Mouse (Mus musculus) forebrain, postnatal 0 days (tissue): ENCODE data around the gene Trp53i11. TPM values are rescaled to one million over a fixed set of nuclear protein-coding genes. Genes with fewer than 3 reads are reported as not detected.

Source experiments
- ATAC-seq: fragments of 200-750 bp; cut with Nextera tagmentation; 2 replicates; pipeline ENCODE4 v1.8.0; 2017; ENCODE audit warnings: mild to moderate bottlenecking, moderate library complexity
- DNase-seq: peaks from one replicate; pipeline ENCODE4 v3.0.0-alpha.2; 2015
- H3K27ac ChIP-seq: fragments of 300-500 bp; sonication (generic); 2 replicates; pipeline ENCODE4 v1.5.1; 2014; ENCODE audit warnings: low read depth, mild to moderate bottlenecking, antibody characterized with exemption, low read length, moderate library complexity, mixed read lengths
- H3K27me3 ChIP-seq: fragments of 300-500 bp; sonication (generic); 2 replicates; pipeline ENCODE4 v1.6.1; 2014; ENCODE audit warnings: mild to moderate bottlenecking, low read length, mixed read lengths; ENCODE audit not compliant: insufficient read depth
- H3K36me3 ChIP-seq: fragments of 300-500 bp; sonication (generic); 2 replicates; pipeline ENCODE4 v1.6.1; 2014; ENCODE audit warnings: mild to moderate bottlenecking, moderate library complexity; ENCODE audit not compliant: insufficient read depth
- H3K4me1 ChIP-seq: fragments of 300-500 bp; sonication (generic); 2 replicates; pipeline ENCODE4 v1.6.1; 2014; ENCODE audit warnings: antibody characterized with exemption; ENCODE audit not compliant: insufficient read depth
- H3K4me2 ChIP-seq: fragments of 300-500 bp; sonication (generic); 2 replicates; pipeline ENCODE4 v1.6.1; 2014; ENCODE audit warnings: low read depth, mild to moderate bottlenecking, moderate library complexity
- H3K4me3 ChIP-seq: fragments of 300-500 bp; sonication (generic); 2 replicates; pipeline ENCODE4 v1.5.1; 2014; ENCODE audit warnings: low read depth, low read length, mixed read lengths
- H3K9ac ChIP-seq: fragments of 300-500 bp; sonication (generic); 2 replicates; pipeline ENCODE4 v1.6.1; 2014; ENCODE audit warnings: mild to moderate bottlenecking
- H3K9me3 ChIP-seq: fragments of 300-500 bp; sonication (generic); 2 replicates; pipeline ENCODE4 v1.6.1; 2016; ENCODE audit warnings: low read length
- CTCF ChIP-seq: sonication (generic); IDR thresholded peaks from 2 replicates; pipeline ENCODE4 v1.5.1; 2016; ENCODE audit warnings: antibody characterized with exemption, control low read depth, low read depth
- WGBS: fragments of 180-500 bp; shearing (Covaris S2); extraction: QIAGEN DNeasy Blood & Tissue Kit; methylation state at CpG from one replicate; pipeline ENCODE4 v1.1.7; 2014; 5-methylcytosine and 5-hydroxymethylcytosine counted together
- polyA plus RNA-seq: library from polyadenylated mRNA; unstranded; fragments of >200 nt; fragmentation: Nextera tagmentation; extraction: Ambion mirVana; gene quantifications from 2 replicates; pipeline ENCODE4 v1.2.1, GENCODE M21; 2015
- total RNA-seq: library from RNA; depleted of rRNA; stranded (reverse); fragments of >200 nt; gene quantifications from 2 replicates; pipeline ENCODE4 v1.2.3, GENCODE M21; 2014

Trp53i11 gene
- total and polyA plus RNA-seq, 2 experiments from 2014 or later, result 95.2 to 132 TPM

GRCm38 (mm10) chr2:93172460-93172859 is 14.9 kb upstream of the Trp53i11 start:
- Histone ChIP-seq H3K9me3 (no peaks in the 10 kb centered on the region), H3K27me3 (no peaks in the 10 kb centered on the region), H3K4me3 (no peak overlapping the region), H3K4me2 (no peak overlapping the region), H3K9ac (no peak overlapping the region), H3K36me3 (no peaks in the 10 kb centered on the region), H3K27ac (no peak overlapping the region), H3K4me1 (peaks cover 15% of the 10 kb centered on the region; the same call in 1 of the 2 replicates)
- ATAC-seq (no peak), DNase-seq (no peak)
- 72% methylated on average over 5 of the region's 5 CpGs for WGBS
- TF ChIP-seq CTCF, result no peak

DNA sequence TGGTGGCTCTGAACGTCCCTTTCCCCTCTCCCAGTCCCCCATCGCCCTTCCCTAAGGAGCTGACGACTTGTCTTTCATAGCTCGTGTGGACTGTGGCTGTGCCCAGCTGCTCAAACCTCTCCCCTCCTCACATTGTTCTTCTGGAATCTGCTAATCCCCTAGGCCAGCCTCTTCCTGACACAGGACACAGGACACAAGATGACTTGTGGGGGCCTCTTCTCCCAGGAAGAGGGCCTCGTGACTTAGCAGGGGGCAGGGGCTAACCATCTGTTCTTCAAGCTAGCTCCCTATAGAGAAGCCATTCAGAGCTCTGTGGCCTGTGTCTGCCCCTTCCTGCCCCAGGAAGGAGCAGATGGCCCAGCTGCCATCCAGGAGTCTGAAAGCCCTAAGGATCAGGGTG is 13.2 kb upstream of the Trp53i11 start:
- WGBS, result 17% methylated on average over 5 of the region's 5 CpGs
- Histone ChIP-seq H3K4me2 (no peak overlapping the region), H3K27ac (no peak overlapping the region), H3K27me3 (no peaks in the 10 kb centered on the region), H3K9ac (no peak overlapping the region), H3K4me1 (peaks cover 19% of the 10 kb centered on the region; the same call in 1 of the 2 replicates), H3K4me3 (no peak overlapping the region), H3K9me3 (no peaks in the 10 kb centered on the region), H3K36me3 (no peaks in the 10 kb centered on the region)
- ATAC-seq (no peak), DNase-seq (no peak)
- no peak for TF ChIP-seq CTCF

- no peak for DNase-seq
- no peak overlapping the region for H3K9ac ChIP-seq
- peaks cover 26% of the 10 kb centered on the region for H3K4me1 ChIP-seq
- WGBS, result 30% methylated on average over 5 of the region's 5 CpGs
- no peak overlapping the region for H3K4me3 ChIP-seq
- H3K27me3 ChIP-seq, result no peaks in the 10 kb centered on the region
- no peak for TF ChIP-seq CTCF
- H3K27ac ChIP-seq, result no peak overlapping the region
- no peak for ATAC-seq
- no peaks in the 10 kb centered on the region for H3K36me3 ChIP-seq
- H3K4me2 ChIP-seq, result no peak overlapping the region
- H3K9me3 ChIP-seq, result no peaks in the 10 kb centered on the region
Measured at GRCm38 (mm10) chr2:93175278-93175677, 12.1 kb upstream of the Trp53i11 start.

GRCm38 (mm10) chr2:93175721-93176120 is 11.6 kb upstream of the Trp53i11 start:
- H3K27ac ChIP-seq, result no peak overlapping the region

DNA sequence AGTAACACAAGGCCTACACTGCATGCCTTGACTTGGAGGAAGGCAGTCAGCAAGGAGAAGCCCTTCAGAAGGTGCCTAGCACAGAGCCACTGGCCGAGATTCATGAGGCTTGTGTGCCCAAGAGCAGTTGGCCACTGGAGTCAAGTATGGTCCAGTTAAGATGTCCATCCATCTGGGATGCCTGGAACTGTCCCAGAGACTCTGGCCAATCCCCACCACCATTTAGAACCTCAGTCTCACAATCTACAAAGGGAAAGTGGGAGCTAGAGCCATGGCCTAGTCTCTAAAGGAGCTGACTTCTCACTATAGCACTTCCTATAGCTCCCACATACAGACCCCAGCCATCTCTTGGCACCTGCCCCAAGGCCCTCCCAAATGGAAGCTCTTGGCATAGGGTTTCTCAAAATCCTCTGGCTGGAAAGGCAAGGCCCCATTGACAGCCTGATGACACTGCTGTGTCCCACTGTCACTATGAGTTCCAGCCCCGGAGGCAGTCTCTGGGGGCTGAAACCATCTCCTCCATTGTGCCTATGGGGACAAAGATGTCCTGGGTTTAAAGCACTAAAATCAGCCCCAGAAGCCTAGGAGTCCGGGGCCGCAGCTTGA is 11.1 kb upstream of the Trp53i11 start:
- peak overlapping the region; percentile 50; the same call in 1 of the 2 replicates for H3K27ac ChIP-seq
- 0 out of 2 replicates have a peak, but pooled peaks have one; percentile 1 for ATAC-seq
- no peak overlapping the region for H3K4me3 ChIP-seq
- WGBS, result 19% methylated on average over 4 of the region's 4 CpGs
- no peak overlapping the region for H3K4me2 ChIP-seq
- no peaks in the 10 kb centered on the region for H3K27me3 ChIP-seq
- no peak for TF ChIP-seq CTCF
- no peaks in the 10 kb centered on the region for H3K9me3 ChIP-seq
- no peak overlapping the region for H3K9ac ChIP-seq
- no peak for DNase-seq
- H3K36me3 ChIP-seq, result no peaks in the 10 kb centered on the region
- peaks cover 29% of the 10 kb centered on the region for H3K4me1 ChIP-seq

More at GRCm38 (mm10) chr2:93175721-93176120, 11.6 kb upstream of the Trp53i11 start:
- no peak overlapping the region for H3K9ac ChIP-seq
- H3K9me3 ChIP-seq, result no peaks in the 10 kb centered on the region
- H3K4me1 ChIP-seq, result peaks cover 29% of the 10 kb centered on the region
- no peak overlapping the region for H3K4me2 ChIP-seq
- 56% methylated on average over 2 of the region's 2 CpGs for WGBS
- ATAC-seq, result no peak
- TF ChIP-seq CTCF, result no peak
- H3K27me3 ChIP-seq, result no peaks in the 10 kb centered on the region
- H3K36me3 ChIP-seq, result no peaks in the 10 kb centered on the region
- no peak for DNase-seq
- no peak overlapping the region for H3K4me3 ChIP-seq

DNA sequence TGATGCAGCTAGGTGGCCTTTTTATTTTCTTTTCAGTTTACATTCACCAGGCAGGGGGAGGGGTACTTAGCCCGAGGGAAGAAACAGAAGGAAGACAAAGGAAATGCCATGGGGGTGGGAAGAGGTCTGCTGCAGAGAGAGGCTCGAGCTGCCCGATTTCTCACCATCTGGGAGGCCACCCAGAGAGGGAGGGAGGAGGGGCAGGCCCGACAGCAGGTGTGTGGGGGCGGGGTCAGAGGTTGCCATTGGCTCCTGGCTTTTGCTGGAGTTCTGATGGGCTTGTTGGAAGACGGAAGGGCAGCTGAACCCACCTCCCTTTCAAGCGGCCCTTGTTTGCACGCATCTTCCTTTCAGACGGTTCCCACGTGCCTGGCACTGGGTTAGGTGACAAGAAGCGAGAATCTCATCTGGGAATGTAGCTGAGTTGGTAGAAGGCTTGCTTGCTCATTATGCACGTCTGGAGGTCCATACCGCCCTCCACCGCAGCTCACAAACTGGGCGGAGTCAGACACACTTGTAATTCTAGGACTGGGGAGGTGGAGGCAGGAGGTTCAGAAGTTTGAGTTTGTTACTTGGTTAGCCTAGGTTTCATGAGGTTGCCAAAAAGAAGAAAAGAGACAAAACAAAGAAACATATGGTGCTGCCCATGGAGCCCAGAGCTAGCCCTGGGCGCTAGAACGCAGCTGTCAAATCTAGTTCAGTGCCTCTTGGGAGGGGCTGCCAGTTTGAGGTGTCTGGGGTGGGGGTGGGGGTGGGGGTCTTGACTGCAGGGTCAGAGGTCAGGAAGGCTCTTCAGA is 10.3 kb upstream of the Trp53i11 start:
- H3K27ac ChIP-seq, result peak overlapping the region; percentile 50; the same call in 1 of the 2 replicates
- 5% methylated on average over 17 of the region's 17 CpGs for WGBS
- H3K9ac ChIP-seq, result no peak overlapping the region
- H3K36me3 ChIP-seq, result no peaks in the 10 kb centered on the region
- DNase-seq (peak; percentile 62), ATAC-seq (peak; percentile 62)
- H3K4me3 ChIP-seq, result no peak overlapping the region
- H3K4me2 ChIP-seq, result peak overlapping the region; percentile 13; the same call in 1 of the 2 replicates
- no peaks in the 10 kb centered on the region for H3K27me3 ChIP-seq
- no peak for TF ChIP-seq CTCF
- H3K4me1 ChIP-seq, result peaks cover 29% of the 10 kb centered on the region
- H3K9me3 ChIP-seq, result no peaks in the 10 kb centered on the region
